Mouse (Mus musculus) activated CD4-positive, CD25-positive, alpha-beta regulatory T cell (primary cell): ENCODE measurements around the gene Cetn2. TPM values are rescaled to one million over a fixed set of nuclear protein-coding genes. Genes with fewer than 3 reads are reported as not detected.

ENCODE experiments used
- polyA plus RNA-seq, 2 experiments: library from polyadenylated mRNA; unstranded; fragments of 100-300 nt; shearing (Covaris generic); gene quantifications; one replicate each; pipeline ENCODE4 v1.2.1; 2017

Cetn2 gene
- polyA plus RNA-seq: 100 to 1,000 TPM; 125 to 129 TPM

GRCm38 (mm10) chrX:72917884-72918681 lies at the start of gene Cetn2, which contains the start of gene Nsdhl:
TSS of gene Cetn2 (minus strand) at chrX:72918411.
TSS of gene Nsdhl (plus strand) at chrX:72918557.

Other genes with a start within 250 kb of the Cetn2 start
- under 1 TPM in 1 of 2 experiments, not detected in 1; 0.23 TPM for gene Gabrq, start 93.2 kb downstream of the Cetn2 start, polyA plus RNA-seq
- gene Nsdhl, start 146 bp upstream of the Cetn2 start, polyA plus RNA-seq: 10 to 100 TPM; 12.7 to 23.3 TPM
- under 1 TPM in 1 of 2 experiments, not detected in 1; 0.18 TPM for gene Zfp185, start 68.9 kb upstream of the Cetn2 start, polyA plus RNA-seq
- gene Pnma5, start 118.7 kb upstream of the Cetn2 start, polyA plus RNA-seq: under 1 TPM in 1 of 2 experiments, not detected in 1; 0.22 TPM
- gene Pnma3, start 146.4 kb upstream of the Cetn2 start, polyA plus RNA-seq: not detected
- 10 to 100 TPM; 78.3 to 92.0 TPM for gene Xlr4a, start 164.1 kb upstream of the Cetn2 start, polyA plus RNA-seq
- gene Xlr3a, start 178.7 kb upstream of the Cetn2 start, polyA plus RNA-seq: 1 to 10 TPM in 1 of 2 experiments, under 1 TPM in 1; 0.33 to 4.0 TPM
- under 1 TPM in 1 of 2 experiments, not detected in 1; 0.20 TPM for gene Gm14685, start 198.6 kb upstream of the Cetn2 start, polyA plus RNA-seq
- gene Xlr5b, start 230.4 kb upstream of the Cetn2 start, polyA plus RNA-seq: not detected
- not detected for gene DXBay18, start 231.0 kb upstream of the Cetn2 start, polyA plus RNA-seq